Mouse (Mus musculus) E14TG2a.4 (cell line): Measurements from ENCODE around the gene Shtn1.

ENCODE experiments used
- CTCF ChIP-seq: conservative IDR thresholded peaks from 2 replicates; pipeline ENCODE4 v1.5.1; 2014; ENCODE audit warnings: low read length
- POU5F1 ChIP-seq: IDR thresholded peaks from 2 replicates; pipeline ENCODE4 v1.6.1; 2014; ENCODE audit warnings: low read length, borderline replicate concordance

DNA sequence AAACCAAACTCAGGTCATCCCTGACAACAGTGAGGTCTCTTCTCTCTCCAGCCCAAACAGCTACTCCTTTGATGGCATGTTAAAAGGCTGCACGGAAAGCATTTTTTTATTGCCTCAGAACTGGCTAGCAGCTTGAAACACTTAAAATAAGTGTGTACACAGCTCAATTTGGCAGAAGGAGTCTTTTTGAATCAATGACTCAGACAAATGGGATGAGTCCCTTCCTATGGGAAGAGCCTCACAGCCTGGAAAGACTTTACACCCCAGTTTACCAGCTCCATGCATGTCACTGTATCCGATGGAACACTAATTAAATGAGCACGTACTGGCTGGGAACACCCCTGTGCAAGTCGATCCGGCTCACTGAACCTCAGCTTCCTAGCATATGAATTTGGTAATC is 12.3 kb downstream of the Shtn1 start:
- TF ChIP-seq CTCF = no peak
- no peak for TF ChIP-seq POU5F1
